Mouse (Mus musculus) liver, embryonic 14 days (tissue): ENCODE data around the gene Gm12569. TPM values are rescaled to one million over a fixed set of nuclear protein-coding genes. Genes with fewer than 3 reads are reported as not detected.

Experiments used
- polyA plus RNA-seq: library from polyadenylated mRNA; depleted of rRNA; stranded (reverse); fragments of >200 nt; gene quantifications from 2 replicates; pipeline ENCODE4 v1.2.3, GENCODE M21; 2012; rRNA removed

Gm12569 gene
- not detected in 2 replicates for polyA plus RNA-seq

GRCm38 (mm10) chr11:51220308-51220707 lies at the start of gene Gm12569:
Gene Gm12569 (plus strand): TSS chr11:51220473.

GRCm38 (mm10) chr11:51261680-51262219 lies 41.5 kb downstream of the Gm12569 start, which contains the start of gene Clk4:
Gene Clk4 (plus strand): TSS chr11:51261730.

GRCm38 (mm10) chr11:51262342-51263285 lies 42.3 kb downstream of the Gm12569 start, which contains the start of gene BC049762:
Gene BC049762 (minus strand): TSS chr11:51263046.

Other genes starting within 250 kb of the Gm12569 start
- not detected in 2 replicates for gene Olfr1377, start 238.5 kb upstream of the Gm12569 start, polyA plus RNA-seq
- gene Olfr51, start 216.9 kb upstream of the Gm12569 start, polyA plus RNA-seq = not detected in 2 replicates
- gene Olfr54, start 206.2 kb upstream of the Gm12569 start, polyA plus RNA-seq = not detected in 2 replicates
- gene Olfr1375, start 172.4 kb upstream of the Gm12569 start, polyA plus RNA-seq = not detected in 2 replicates
- gene Zfp354a, start 161.2 kb upstream of the Gm12569 start, polyA plus RNA-seq = 0.85 and 1.2 TPM in 2 replicates
- gene Clk4, start 41.3 kb downstream of the Gm12569 start, polyA plus RNA-seq = 53.6 and 58.3 TPM in 2 replicates
- 0.21 and 0.26 TPM in 2 replicates for gene BC049762, start 42.6 kb downstream of the Gm12569 start, polyA plus RNA-seq
- 0.10 and 0.27 TPM in 2 replicates for gene Col23a1, start 69.4 kb downstream of the Gm12569 start, polyA plus RNA-seq